Mouse (Mus musculus) MEL (cell line): ENCODE results near the gene Ctnnbip1. TPM values are rescaled to one million over a fixed set of nuclear protein-coding genes. Genes with fewer than 3 reads are reported as not detected.

ENCODE experiments used
- DNase-seq: peaks from one replicate; pipeline ENCODE4 v3.0.0; 2011; ENCODE audit warnings: low read depth, low spot score
- H3K27ac ChIP-seq: 2 replicates; pipeline ENCODE4 v1.5.1; 2012; ENCODE audit warnings: low read depth, mild to moderate bottlenecking, control low read depth, low read length, moderate library complexity; ENCODE audit not compliant: control insufficient read depth
- H3K27me3 ChIP-seq, 2 experiments: fragments of 150-350 bp in 1 of 2; sonication (generic) in 1 of 2; 2 replicates each; pipeline ENCODE4 v1.6.1; 2012; ENCODE audit warnings: low read length in 2 of 2, mild to moderate bottlenecking in 2 of 2, improper control_type of control experiment in 1 of 2, moderate library complexity in 1 of 2; ENCODE audit not compliant: insufficient read depth in 2 of 2, control insufficient read depth in 1 of 2
- H3K36me3 ChIP-seq, 2 experiments: 2 replicates each; pipeline ENCODE4 v1.6.1; 2012 to 2014; ENCODE audit warnings: low read length in 2 of 2, improper control_type of control experiment in 1 of 2, inconsistent platforms in 1 of 2, mild to moderate bottlenecking in 1 of 2; ENCODE audit not compliant: insufficient read depth in 2 of 2, control insufficient read depth in 1 of 2
- H3K4me1 ChIP-seq, 2 experiments: fragments of 150-350 bp in 1 of 2; sonication (generic) in 1 of 2; 2 replicates each; pipeline ENCODE4 v1.6.1; 2012; ENCODE audit warnings: low read length in 2 of 2, improper control_type of control experiment in 1 of 2, mild to moderate bottlenecking in 1 of 2; ENCODE audit not compliant: insufficient read depth in 2 of 2, control insufficient read depth in 1 of 2
- H3K4me3 ChIP-seq, 2 experiments: fragments of 150-350 bp in 1 of 2; sonication (generic) in 1 of 2; 2 replicates each; pipeline ENCODE4 v1.5.1; 2012; ENCODE audit warnings: low read depth in 2 of 2, low read length in 2 of 2, mild to moderate bottlenecking in 2 of 2, moderate library complexity in 2 of 2, control low read depth in 1 of 2, improper control_type of control experiment in 1 of 2; ENCODE audit not compliant: control insufficient read depth in 1 of 2, insufficient read depth in 1 of 2
- H3K79me2 ChIP-seq: 2 replicates; pipeline ENCODE4 v1.6.1; 2012; ENCODE audit warnings: mild to moderate bottlenecking, low read length, moderate library complexity; ENCODE audit not compliant: control insufficient read depth, poor library complexity, insufficient read depth
- H3K9ac ChIP-seq: 2 replicates; pipeline ENCODE4 v1.6.1; 2012; ENCODE audit warnings: low read depth, mild to moderate bottlenecking, control low read depth, low read length, moderate library complexity; ENCODE audit not compliant: control insufficient read depth, poor library complexity, severe bottlenecking
- H3K9me3 ChIP-seq: fragments of 150-350 bp; sonication (generic); replicated peaks from 2 replicates; pipeline ENCODE4 v1.6.1; 2012; ENCODE audit warnings: mild to moderate bottlenecking, low read length, improper control_type of control experiment, moderate library complexity; ENCODE audit not compliant: insufficient read depth
- CHD1 ChIP-seq: IDR thresholded peaks from 2 replicates; pipeline ENCODE4 v1.6.1; 2012; ENCODE audit warnings: low read depth, mild to moderate bottlenecking, inconsistent platforms, low read length, improper control_type of control experiment
- CTCF ChIP-seq, 3 experiments: IDR thresholded peaks in 2 of 3; conservative IDR thresholded peaks in 1 of 3; 2 replicates each; pipeline ENCODE4 v1.5.1; 2011 to 2012; ENCODE audit warnings: low read length in 3 of 3, low read depth in 2 of 3, mild to moderate bottlenecking in 2 of 3, improper control_type of control experiment in 1 of 3, inconsistent platforms in 1 of 3, mixed read lengths in 1 of 3, moderate library complexity in 1 of 3; ENCODE audit not compliant: control insufficient read depth in 1 of 3, insufficient read depth in 1 of 3, poor library complexity in 1 of 3, severe bottlenecking in 1 of 3
- ETS1 ChIP-seq: IDR thresholded peaks from 2 replicates; pipeline ENCODE4 v1.6.1; 2012; ENCODE audit warnings: low read depth, mild to moderate bottlenecking, inconsistent platforms, low read length, improper control_type of control experiment, moderate library complexity
- GABPA ChIP-seq: IDR thresholded peaks from 2 replicates; pipeline ENCODE4 v1.6.1; 2012; ENCODE audit warnings: low read depth, mild to moderate bottlenecking, inconsistent platforms, low read length, improper control_type of control experiment, moderate library complexity
- MAFK ChIP-seq: IDR thresholded peaks from 2 replicates; pipeline ENCODE4 v1.6.1; 2011; ENCODE audit warnings: low read depth, mild to moderate bottlenecking, low read length, improper control_type of control experiment, borderline replicate concordance
- MAX ChIP-seq: IDR thresholded peaks from 2 replicates; pipeline ENCODE4 v1.6.1; 2011; ENCODE audit warnings: low read length, improper control_type of control experiment
- MEF2A ChIP-seq: IDR thresholded peaks from 2 replicates; pipeline ENCODE4 v1.6.1; 2014; ENCODE audit warnings: low read depth, mild to moderate bottlenecking, inconsistent platforms, low read length, improper control_type of control experiment; ENCODE audit not compliant: poor library complexity, insufficient replicate concordance, severe bottlenecking; ENCODE audit errors: extremely low read depth
- MXI1 ChIP-seq: IDR thresholded peaks from 2 replicates; pipeline ENCODE4 v1.6.1; 2011; ENCODE audit warnings: mild to moderate bottlenecking, low read depth, low read length, improper control_type of control experiment
- MYC ChIP-seq: IDR thresholded peaks from 2 replicates; pipeline ENCODE4 v1.6.1; 2011; ENCODE audit warnings: low read depth, mild to moderate bottlenecking, low read length, improper control_type of control experiment, moderate library complexity
- POLR2A ChIP-seq, 2 experiments: IDR thresholded peaks; 2 replicates each; pipeline ENCODE4 v1.6.1; 2011 to 2012; ENCODE audit warnings: low read length in 2 of 2, mild to moderate bottlenecking in 2 of 2, control low read depth in 1 of 2, improper control_type of control experiment in 1 of 2, low read depth in 1 of 2, moderate library complexity in 1 of 2; ENCODE audit not compliant: control insufficient read depth in 1 of 2, insufficient read depth in 1 of 2, poor library complexity in 1 of 2
- RCOR1 ChIP-seq: IDR thresholded peaks from 2 replicates; pipeline ENCODE4 v1.6.1; 2012; ENCODE audit warnings: low read depth, mild to moderate bottlenecking, inconsistent platforms, low read length, improper control_type of control experiment
- SIN3A ChIP-seq: IDR thresholded peaks from 2 replicates; pipeline ENCODE4 v1.6.1; 2012; ENCODE audit warnings: low read length, improper control_type of control experiment, inconsistent platforms
- SMC3 ChIP-seq: IDR thresholded peaks from 2 replicates; pipeline ENCODE4 v1.6.1; 2011; ENCODE audit warnings: low read depth, low read length, improper control_type of control experiment
- TBP ChIP-seq: IDR thresholded peaks from 2 replicates; pipeline ENCODE4 v1.8.0; 2011; ENCODE audit warnings: low read depth, low read length, improper control_type of control experiment
- TCF12 ChIP-seq: IDR thresholded peaks from 2 replicates; pipeline ENCODE4 v1.6.1; 2014; ENCODE audit warnings: low read depth, mild to moderate bottlenecking, inconsistent platforms, low read length, improper control_type of control experiment, moderate library complexity
- UBTF ChIP-seq: IDR thresholded peaks from 2 replicates; pipeline ENCODE4 v1.6.1; 2012; ENCODE audit warnings: low read depth, mild to moderate bottlenecking, inconsistent platforms, low read length, improper control_type of control experiment, moderate library complexity, borderline replicate concordance; ENCODE audit not compliant: insufficient read depth
- USF1 ChIP-seq: IDR thresholded peaks from 2 replicates; pipeline ENCODE4 v1.6.1; 2014; ENCODE audit warnings: low read depth, mild to moderate bottlenecking, inconsistent platforms, low read length, improper control_type of control experiment, moderate library complexity
- USF2 ChIP-seq, 2 experiments: IDR thresholded peaks; 2 replicates each; pipeline ENCODE4 v1.6.1; 2011 to 2012; ENCODE audit warnings: improper control_type of control experiment in 2 of 2, low read length in 2 of 2, borderline replicate concordance in 1 of 2, inconsistent platforms in 1 of 2, low read depth in 1 of 2, mild to moderate bottlenecking in 1 of 2; ENCODE audit not compliant: insufficient read depth in 1 of 2
- ZC3H11A ChIP-seq: IDR thresholded peaks from 2 replicates; pipeline ENCODE4 v1.6.1; 2012; ENCODE audit warnings: low read depth, mild to moderate bottlenecking, inconsistent platforms, low read length, improper control_type of control experiment
- ZKSCAN1 ChIP-seq: IDR thresholded peaks from 2 replicates; pipeline ENCODE4 v1.6.1; 2012; ENCODE audit warnings: low read depth, mild to moderate bottlenecking, inconsistent platforms, low read length, improper control_type of control experiment, moderate library complexity
- polyA plus RNA-seq, 2 experiments: library from polyadenylated mRNA; stranded (reverse) in 1 of 2; unstranded in 1 of 2; fragments of >175 nt in 1 of 2; fragments of >200 nt in 1 of 2; gene quantifications; 2 replicates each; pipeline versions ENCODE4 v1.2.1 to v1.2.4; 2012; ENCODE audit warnings: low replicate concordance in 2 of 2, low read depth in 1 of 2; ENCODE audit not compliant: insufficient read length in 2 of 2, insufficient read depth in 1 of 2, missing spikeins in 1 of 2
- total RNA-seq: library from RNA; depleted of rRNA; stranded (reverse); fragments of 300-350 nt; gene quantifications from 2 replicates; pipeline ENCODE4 v1.2.3, GENCODE M21; 2012

Gene Ctnnbip1
- total and polyA plus RNA-seq, 3 experiments, result 12.7 to 20.2 TPM; not detected in 1

DNA sequence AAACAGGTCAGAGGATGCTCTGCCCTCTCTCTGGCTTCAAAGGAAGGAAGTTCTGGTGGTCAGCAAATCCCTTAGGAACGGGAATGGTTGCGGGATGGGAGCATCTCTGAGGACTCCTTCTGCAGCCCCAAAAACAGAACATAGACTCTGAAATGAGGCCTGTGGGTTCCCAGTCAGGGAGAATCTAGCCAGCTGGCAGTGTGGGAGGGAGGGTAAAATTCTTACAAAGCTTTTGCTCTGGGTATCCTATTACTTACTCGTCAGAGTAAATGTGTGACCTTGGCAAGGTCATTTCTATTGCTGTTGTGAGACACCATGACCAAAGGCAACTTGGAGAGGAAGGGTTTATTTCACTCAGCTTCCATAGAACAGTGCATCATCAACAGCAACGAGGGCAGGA, 43.4 kb downstream of the Ctnnbip1 start:
- no peak overlapping the region for H3K4me3 ChIP-seq
- H3K9ac ChIP-seq, result no peak overlapping the region
- no peaks in the 10 kb centered on the region for H3K36me3 ChIP-seq
- H3K27ac ChIP-seq, result no peak overlapping the region
- H3K9me3 ChIP-seq, result no peaks in the 10 kb centered on the region
- no peaks in the 10 kb centered on the region for H3K4me1 ChIP-seq
- H3K79me2 ChIP-seq, result no peaks in the 10 kb centered on the region
- DNase-seq, result no peak
- no peaks in the 10 kb centered on the region for H3K27me3 ChIP-seq
- TF ChIP-seq RCOR1 (no peak), CTCF (IDR thresholded peaks at IDR 0.05 in 2 of 3, conservative IDR thresholded peaks at IDR 0.05 in 1 of 3; ENCODE audit: control insufficient read depth in 1 of 3, insufficient read depth in 1 of 3, low read depth in 2 of 3, low read length in 3 of 3, poor library complexity in 1 of 3, severe bottlenecking in 1 of 3) (no peak), MEF2A (no peak), GABPA (no peak), ZC3H11A (no peak), SMC3 (no peak), TBP (no peak), UBTF (no peak), TCF12 (no peak), ZKSCAN1 (no peak), MAFK (no peak), SIN3A (no peak), MXI1 (no peak), POLR2A (IDR thresholded peaks at IDR 0.05; ENCODE audit: control insufficient read depth in 1 of 2, insufficient read depth in 1 of 2, low read depth in 1 of 2, low read length in 2 of 2, poor library complexity in 1 of 2) (no peak), USF2 (IDR thresholded peaks at IDR 0.05; ENCODE audit: borderline replicate concordance in 1 of 2, insufficient read depth in 1 of 2, low read depth in 1 of 2, low read length in 2 of 2) (no peak), USF1 (no peak), MAX (no peak), ETS1 (no peak), MYC (no peak), CHD1 (no peak)
